Mouse (Mus musculus): Measurements from ENCODE around the gene Pitpnm1.

- TF ChIP-seq POLR2A (IDR thresholded peaks at IDR 0.05; ENCODE audit: borderline replicate concordance, insufficient read depth, low read length) (no peak), CTCF (IDR thresholded peaks at IDR 0.05; ENCODE audit: borderline replicate concordance, insufficient read depth, low read depth, low read length) (no peak)
These were observed 30.3 kb downstream of the Pitpnm1 start for GRCm38 (mm10) chr19:4130106-4130505.
